Mouse (Mus musculus) lung, adult 2 months (tissue): ENCODE measurements around the gene Zfp1.

Experiments used
- CTCF ChIP-seq: fragments of 200-500 bp; IDR thresholded peaks from 2 replicates; pipeline ENCODE4 v1.5.1; 2011; ENCODE audit warnings: mild to moderate bottlenecking, low read length, control low read depth; ENCODE audit not compliant: insufficient read depth
- POLR2A ChIP-seq: fragments of 200-500 bp; IDR thresholded peaks from 2 replicates; pipeline ENCODE4 v1.6.1; 2011; ENCODE audit warnings: low read depth, mild to moderate bottlenecking, control low read depth, low read length, borderline replicate concordance; ENCODE audit errors: extremely low read depth

- TF ChIP-seq CTCF (peak; percentile 59), POLR2A (no peak)
These were observed 34.9 kb downstream of the Zfp1 start for GRCm38 (mm10) chr8:111678111-111678510.
